Mouse (Mus musculus): ENCODE results near the gene Rab23.

Rab23 gene

DNA sequence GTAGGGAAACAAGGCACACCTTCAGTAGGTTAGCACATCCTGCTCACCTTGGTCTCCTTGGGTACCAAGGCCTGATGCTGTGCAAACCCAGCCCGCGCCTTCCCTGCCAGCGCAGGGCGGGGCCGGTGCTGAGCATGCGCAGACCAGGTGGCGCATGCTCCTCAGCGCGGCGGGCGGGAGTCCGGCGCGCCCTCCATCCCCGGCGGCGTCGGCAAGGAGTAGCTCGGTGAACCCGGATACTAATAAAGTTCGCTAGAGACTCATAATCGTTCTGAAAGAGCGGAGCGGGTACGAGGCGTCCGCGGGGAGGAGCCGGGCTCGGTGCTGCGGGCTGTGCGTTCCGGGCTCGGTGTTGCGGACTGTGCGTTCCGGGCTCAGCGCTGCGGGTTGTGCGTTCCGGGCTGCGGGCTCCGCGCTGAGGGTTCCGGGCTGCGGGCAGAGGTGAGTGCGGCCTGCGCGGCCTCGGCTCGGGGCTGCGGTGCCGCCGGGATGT lies at the start of gene Rab23:
Rab23 (plus strand) TSS at position 155 of the 493 bp plus-strand sequence.
- peak; percentile 74 to 80 for DNase-seq

DNA sequence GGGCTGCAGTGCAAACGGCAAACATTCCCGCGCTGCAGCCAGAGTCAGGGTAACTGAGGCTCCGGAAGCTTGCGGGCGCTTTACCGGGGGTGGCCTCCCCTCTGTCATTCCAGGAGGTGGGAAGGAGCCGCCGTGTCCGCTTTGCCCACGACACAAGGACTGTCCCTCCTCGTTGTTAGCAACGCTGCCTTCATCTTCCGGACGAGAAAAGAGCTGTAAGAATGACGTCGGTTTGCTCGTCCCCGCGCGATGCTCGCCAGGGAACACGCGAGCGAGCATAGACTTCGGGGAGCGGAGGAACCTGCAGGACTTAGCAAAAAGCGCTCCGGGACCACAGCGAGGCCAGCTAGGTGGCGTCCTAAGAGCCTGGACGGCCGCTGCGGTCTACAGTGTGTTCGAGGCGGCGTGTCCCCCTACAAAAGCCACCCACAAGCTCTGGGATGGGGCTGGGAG lies 49.5 kb upstream of the Rab23 start:
- peak; percentile 54 to 66 for DNase-seq

DNA sequence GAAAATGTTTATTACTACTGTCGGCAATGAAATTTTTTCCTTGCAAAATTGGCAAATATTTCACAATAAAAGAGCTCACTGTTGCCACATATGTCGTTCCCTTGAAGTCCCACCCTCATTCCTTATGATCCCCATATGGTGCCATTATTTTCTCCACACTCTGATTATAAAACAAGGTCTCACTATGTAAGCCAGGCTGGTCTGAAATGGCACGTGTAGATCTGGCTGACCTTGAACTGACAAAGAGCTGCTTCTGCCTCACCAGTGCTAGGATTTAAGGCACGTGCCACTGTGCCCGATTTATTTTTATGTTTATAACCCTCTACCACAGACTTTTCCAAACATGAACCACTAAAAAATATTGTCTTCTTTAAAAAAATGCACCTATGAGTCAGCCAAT lies 48.2 kb upstream of the Rab23 start:
- DNase-seq = no peak

DNA sequence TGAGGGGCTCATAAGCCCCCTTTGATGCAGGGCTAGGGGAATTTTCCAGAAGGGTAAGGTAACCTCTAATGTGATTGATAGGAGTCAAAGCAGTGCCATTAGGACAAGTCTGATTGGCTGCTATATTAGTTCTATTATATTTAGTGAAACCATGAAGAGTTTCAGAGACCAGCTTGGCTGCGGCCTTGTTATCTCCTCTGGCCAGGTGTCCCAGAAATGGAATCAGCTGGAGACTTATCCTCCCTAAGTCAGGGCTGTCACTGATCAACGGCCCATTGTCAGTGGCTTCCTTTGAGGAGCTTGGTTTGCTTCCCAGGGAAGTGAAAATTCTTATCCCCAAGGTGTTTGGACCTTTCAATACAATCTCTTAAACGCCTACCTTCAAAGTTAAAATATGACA lies 47.6 kb upstream of the Rab23 start:
- no peak for DNase-seq

DNA sequence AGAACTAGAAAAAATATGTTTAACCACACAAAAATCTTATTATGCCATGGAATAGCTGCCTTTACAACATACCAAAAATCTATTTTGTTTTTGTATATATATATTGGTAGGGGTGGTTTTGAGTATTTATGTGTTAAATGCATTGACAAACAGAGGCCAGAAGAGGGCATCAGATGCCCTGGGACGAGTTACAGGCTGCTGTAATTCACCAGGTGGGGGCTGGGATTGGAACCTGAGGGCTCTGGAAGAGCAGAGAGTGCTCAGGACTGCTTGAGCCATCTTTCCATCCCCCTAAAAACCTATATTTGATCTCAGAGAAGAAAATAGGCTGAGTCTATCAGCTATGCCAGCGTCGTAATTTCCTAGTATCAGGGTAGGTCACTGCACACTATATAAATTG lies 47.2 kb upstream of the Rab23 start:
- peak in 1 of 2 experiments; percentile 15 for DNase-seq

DNA sequence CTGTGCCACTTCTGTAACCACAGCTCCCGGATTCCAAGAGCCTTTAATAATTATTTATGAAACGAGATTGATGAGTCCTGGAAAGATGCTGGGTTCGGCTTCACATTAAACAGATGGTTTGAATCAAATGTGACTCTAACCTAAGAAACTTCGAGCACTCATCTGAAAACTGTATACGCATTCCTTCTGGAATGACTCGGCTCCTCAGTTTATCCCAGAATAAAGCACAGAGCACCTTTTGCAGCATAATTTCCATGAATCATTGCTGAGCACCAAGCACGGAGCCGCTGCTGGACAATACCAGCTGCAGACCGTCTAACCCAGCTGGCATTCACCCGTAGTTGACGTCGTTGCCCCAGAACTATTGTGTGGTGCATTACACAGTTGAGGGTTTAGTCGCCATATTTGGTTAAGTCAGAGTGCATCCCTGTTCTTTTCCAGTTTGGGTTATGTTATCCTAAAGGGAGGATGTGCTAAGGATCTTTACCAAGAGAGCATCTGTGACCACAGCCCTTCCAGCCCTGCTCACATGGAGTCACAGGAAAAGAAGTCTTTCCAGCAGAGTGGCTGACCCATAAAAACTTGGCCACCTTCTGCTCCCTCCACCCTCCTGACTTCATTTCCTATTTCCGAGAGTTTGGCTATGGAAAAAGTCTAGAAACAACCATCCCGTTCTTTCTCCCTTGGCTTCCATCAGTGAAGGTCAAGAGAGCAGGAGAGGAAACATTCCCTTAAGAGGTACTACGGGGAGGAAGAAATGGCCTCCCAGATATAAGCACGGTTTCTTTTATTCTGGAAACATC lies 46.3 kb upstream of the Rab23 start:
- no peak for DNase-seq

DNA sequence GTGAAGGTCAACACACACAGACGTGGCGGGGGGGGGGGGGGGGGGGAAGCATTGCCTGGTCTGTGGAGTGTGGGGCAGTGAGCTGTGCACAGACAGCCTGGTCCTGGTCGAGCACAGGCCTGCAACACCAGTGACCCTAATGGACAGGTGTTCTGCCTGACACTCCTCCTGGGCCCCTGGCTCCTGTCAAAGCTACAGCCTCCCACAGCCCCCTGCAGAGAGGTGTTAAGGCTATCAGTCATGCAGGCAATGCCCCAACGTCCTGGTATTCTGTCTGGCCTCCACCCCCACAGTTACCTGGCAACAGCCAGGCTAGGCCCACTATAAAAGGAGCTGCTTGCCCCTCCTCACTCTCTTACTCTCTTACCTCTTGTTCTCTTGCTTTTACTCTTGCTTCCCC lies 39.3 kb upstream of the Rab23 start:
- no peak for DNase-seq

DNA sequence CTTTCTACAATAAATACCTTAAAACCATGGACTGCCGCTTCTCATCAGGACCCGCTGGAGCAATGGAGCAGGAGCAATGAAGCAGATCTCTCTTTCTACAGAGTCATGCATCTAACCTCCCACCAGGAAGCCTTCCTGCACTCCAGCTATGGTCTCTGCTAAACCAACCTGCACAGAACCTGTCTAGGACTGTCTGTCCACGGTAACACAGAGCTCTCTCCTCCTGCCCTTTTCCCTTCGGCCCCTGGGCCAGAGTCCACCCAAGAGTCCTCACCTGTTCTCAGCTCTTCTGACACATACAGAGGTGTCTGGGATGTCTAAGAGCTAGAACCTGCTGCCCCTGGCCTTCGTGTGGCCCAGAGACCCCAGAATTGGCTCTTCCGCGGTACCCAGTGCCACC lies 38.8 kb upstream of the Rab23 start:
- no peak for DNase-seq

DNA sequence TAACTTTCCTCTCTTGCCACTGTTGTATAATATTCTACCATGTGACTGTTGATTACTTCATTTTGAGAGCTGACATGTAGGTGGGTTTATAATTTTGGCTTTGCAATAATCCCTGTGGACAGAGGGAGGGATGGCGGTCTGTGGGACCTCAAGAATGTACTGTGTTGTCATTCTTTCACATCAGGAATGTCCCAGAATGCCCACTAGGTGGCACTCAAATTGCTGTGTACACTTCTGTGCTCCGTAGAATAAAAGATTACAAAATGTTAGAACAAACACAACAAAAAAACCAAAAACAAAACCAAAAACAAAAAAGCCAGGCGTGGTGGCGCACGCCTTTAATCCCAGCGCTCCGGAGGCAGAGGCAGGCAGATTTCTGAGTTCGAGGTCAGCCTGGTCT lies 35.2 kb upstream of the Rab23 start:
- DNase-seq = peak in 1 of 2 experiments; percentile 16

DNA sequence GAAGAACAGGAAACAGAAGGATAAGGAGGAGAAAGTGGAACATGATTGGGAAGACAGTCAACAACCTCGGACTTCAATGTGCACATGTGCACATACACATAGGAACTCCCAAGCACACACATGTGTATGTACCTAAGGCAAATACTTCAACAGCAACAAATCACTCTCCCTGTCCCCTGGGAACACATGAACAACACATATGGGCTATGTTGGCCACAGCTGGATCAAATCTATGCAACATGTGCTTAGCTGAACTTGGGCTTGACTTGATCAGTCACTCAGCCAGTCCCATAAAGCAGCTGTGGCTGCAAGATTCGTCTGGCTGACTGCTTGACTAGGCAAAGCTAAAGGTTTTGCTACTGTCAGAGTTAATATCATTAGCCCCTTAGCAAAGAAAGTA lies 30.9 kb upstream of the Rab23 start:
- no peak for DNase-seq

DNA sequence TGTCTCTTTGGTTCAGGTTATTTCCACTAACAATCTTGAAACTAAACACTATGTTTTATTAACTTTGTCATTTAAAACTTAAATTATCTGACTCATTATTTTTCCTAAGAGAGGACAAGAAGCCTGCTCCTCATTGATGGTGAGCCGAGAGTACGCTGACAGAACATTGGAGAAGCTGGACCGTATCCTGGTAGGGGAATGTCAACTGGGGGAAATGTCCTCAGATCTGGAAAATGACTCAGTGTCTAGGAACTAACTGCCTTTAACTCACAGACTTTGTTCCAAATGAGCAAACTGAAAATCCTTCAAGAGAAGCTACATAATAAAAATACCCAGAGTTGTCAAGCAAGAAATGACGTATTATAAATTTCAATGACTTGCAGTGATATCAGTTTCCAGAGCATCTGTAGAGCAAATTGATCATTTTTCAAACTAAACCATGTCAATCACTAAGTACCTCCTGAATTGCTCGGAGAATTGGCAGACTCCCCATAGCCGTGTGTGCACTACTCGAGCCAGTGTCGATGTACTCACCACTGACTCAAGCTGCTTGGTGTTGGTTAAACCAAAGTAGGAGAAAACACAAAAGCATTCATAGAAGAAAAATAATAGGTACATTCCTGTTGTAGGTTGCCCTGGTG lies 30.1 kb upstream of the Rab23 start:
- DNase-seq = no peak

DNA sequence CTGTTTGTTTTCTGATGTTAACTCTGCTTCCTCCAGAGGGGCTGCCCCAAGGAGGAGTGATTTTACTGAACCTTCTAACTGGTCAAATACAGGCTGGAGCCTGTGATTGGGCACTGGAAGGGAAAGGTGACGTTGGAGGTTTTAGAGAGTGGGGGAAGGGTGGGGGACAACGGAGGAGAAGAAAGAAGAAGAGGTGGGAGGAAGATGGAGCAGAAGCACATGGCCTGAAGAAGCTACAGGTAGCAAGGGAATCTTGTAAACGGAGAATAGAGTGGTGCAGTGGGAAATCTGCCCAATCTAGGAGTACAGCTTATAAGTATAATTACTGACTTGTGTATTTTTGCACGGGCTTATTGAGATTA lies 29.6 kb upstream of the Rab23 start:
- DNase-seq = no peak

DNA sequence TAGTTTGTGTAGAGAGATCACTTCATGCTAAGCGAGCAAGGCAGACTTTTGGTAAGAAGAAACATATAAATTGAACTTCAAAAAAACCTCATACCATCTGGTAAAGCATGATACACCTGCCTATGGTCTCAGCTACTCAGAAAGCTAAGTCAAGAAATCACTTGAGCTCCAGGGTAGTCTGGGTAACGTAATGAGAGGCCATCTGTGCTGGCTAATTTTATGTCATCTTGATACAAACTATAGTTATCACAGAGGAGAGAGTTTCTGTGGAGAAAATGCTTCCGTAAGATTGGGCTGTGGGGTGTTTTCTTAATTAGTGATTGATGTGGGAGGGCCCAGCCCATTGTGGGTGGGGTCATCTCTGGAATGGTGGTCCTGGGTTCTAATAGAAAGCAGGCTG lies 25.8 kb upstream of the Rab23 start:
- no peak for DNase-seq

DNA sequence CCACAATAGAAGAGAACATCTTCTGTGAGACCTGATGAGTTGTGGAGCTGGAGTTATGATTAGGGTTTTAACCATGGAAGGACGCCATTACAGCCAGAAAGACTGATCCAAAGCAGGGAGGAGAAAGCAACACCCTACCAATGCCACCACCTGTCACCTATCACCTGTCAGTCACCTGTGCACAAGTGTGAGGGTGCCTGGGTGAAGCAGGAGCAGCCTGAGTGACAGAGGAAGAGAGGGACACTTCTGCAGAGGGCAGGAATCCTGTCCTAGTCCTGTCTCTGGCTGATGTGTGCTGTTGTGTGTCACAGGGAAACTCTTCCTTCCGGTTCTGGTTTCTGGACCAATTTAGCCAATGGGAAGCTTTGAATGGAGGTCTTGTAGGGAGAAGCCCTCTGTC lies 23.7 kb upstream of the Rab23 start:
- no peak for DNase-seq

DNA sequence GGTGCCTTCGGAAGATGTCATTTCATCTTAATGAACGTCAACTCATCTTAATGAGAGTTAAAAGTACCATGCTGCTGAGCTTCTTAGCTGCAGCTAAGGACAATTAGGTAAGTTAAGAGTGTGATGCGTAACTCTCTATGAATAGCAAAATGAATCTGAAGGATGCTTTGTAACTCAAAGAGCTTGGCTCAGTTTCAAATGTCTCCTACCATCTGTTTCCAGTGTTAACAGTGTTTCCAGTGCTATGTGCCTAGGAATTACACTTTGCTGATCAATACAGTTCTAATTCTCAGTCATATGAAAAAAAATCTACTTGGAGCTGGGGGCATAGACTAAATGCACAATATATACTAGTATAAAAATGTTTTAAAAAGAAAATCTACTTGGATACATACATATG lies 18.4 kb upstream of the Rab23 start:
- DNase-seq = no peak

DNA sequence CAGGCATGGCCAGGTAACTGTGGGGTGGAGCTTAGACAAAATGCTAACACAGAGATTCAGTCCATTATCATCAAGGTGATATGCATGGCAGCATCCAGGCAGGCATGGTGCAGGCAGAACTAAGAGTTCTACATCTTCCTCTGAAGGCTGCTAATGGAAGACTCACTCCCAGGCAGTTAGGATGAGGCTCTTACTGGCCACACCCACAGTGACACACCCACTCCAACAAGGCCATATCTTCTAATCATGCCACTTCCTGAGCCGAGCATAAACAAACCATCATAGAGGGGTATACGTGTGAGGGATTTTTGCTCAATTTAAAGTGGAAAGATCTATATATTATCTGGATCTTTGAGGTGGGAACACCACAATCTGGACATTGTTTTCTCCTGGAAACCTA lies 10.1 kb upstream of the Rab23 start:
- no peak for DNase-seq

DNA sequence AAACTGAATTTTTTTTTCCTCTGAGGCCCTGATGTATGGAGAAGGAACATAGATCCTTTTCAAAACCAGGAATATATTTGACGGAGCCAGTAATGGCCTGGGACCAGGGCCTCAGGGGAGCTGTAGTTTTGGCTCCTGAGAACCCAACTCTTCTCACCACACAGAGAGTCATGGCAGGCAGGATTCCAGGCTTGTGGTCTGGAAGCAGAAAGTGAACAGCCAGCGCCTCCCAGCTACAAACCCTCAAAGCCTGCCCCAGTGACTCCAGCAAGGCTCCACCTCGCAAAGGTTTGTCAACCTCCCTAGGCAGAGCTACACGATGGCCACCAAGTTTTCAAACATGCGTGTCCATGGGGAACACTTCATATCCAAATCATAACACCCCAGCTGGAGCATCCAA lies 7.7 kb upstream of the Rab23 start:
- no peak for DNase-seq

DNA sequence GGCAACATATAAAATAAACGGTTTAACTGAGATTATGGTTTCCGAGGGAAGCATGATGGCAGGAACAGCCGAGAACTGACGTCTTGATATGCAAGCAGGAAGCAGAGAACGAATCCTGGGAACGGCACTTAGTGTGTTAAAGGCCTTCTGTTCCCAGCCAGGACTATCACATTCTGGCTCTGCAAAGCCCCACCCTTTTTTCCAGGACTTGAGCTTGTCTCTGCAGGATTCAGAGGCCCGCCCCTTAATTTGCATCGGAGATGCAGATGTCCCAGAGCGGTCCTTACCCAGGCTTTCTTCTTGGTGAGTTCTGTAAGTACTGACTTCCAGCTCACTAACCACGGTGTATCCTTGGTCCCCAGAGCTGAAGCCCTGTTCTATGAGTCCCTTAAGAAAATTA lies 4.9 kb upstream of the Rab23 start:
- DNase-seq = no peak

DNA sequence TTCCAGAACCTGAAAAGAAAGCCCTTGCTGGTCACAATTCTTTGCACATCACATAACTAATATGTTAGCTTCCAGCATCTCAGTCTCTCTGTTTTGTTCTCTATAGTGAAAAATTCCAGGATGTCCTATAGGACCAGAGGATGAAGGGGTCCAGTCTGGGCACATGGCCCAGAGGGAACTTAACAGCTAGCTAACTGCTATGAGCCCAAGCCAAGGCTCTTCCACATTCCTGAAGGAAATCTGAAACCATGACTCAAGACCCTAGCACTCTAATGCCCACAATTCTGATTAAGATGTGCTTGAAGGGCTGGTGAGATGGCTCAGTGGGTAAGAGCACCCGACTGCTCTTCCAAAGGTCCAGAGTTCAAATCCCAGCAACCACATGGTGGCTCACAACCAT lies 2.1 kb upstream of the Rab23 start:
- DNase-seq = no peak

DNA sequence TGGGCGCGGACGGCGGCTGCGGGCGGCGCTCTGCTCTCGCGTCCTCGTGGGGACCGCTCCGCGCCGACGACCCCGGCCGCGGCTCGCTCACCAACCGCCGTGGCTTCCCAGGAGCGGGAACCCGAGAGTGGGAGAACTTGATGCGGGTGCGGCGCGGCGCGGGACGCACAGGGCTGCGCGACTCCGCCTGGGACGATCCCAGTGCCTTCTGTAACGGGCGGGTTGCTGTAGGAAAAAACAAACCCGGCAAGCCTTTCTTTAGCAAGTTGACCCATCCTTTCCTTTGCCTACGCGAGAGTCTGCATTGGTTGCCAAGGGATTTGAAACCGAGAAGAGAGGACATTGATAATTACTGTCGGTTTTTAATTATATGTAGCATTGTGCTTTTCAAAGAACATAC lies 544 bp downstream of the Rab23 start:
- no peak for DNase-seq

DNA sequence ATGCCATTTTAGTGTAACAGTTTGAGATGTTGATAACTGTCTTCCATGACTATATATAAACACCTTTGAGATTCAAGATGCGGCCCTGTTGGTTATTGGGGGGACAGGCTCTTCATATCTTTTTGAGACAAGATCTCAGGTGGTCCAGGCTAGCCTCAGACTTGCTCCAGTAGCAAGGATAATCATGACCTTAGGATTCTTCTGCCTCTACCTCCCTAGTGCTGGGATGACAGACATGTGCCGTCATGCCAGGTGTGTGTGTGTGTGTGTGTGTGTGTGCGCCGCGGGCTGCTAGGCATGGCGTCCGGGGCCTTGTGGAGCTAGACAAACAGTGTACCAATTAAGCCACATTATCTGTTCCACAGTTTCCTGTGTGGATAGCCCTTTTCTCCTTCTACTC lies 1.3 kb downstream of the Rab23 start:
- DNase-seq = no peak

DNA sequence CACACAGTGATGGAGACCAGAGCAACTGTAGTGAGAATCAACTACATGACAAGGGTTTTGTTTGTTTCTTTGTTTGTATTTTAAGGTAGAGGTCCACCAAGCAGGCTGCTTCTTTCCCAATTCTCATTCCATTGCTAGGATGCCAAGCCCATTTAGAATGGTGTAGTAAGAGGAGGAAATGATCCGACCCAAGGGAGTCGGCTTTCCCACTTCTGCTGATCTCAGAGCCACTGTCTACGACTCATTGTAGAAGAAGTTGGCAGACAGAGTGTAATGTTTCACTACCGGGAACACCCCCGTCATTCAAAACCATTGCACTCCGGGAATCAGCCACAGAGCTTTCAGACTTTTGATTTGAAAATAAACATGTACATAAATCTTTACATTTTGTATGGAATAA lies 4.8 kb downstream of the Rab23 start:
- DNase-seq = no peak

DNA sequence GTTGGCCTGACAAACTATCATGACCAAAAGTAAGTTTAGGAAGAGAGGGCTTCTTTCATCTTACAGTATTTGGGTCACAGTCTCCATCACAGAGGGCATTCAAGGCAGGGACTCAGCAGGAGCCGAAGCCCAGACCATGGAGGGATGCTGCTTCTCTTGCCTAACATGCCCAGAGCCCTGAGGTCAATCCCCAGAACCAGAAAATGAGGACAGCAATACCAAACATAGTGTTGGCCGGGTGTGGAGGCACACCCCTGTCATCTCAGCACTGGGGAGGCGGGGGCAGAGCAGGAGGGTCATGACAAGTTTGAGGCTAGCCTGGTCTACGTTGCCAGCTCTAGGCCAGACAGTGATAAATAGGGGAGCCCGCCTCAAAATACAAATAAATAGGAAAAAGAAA lies 5.4 kb downstream of the Rab23 start:
- DNase-seq = no peak

DNA sequence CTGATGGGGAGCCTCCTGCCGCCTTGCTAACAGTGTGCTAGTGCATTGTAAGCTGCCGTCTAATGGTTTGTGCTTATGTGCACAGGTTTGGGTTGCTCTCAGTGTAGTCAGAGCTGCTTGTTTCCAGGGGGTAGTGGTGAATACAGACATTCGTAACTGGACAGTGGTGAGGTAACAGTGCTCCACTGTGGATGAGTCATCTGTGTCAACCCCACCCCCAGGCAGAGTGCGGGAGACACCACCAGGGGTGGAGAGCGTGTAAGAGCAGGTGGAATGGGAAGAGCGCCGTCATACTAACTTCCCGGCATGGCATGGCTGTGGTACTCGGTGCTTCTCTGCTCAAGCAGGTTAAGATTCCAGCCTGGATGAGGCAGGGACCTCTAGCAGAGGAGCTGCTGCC lies 13.4 kb downstream of the Rab23 start:
- no peak for DNase-seq

Measured in thymus, postnatal 36 days (tissue).